Mouse (Mus musculus): ENCODE results near the gene Rad51. TPM values are rescaled to one million over a fixed set of nuclear protein-coding genes. Genes with fewer than 3 reads are reported as not detected.

Rad51 gene
- total RNA-seq, 2 experiments from 2014 or later = 0.68 to 0.71 TPM

GRCm38 (mm10) chr2:119163999-119164398, 51.4 kb downstream of the Rad51 start:
- no peak for DNase-seq (ENCODE audit: low spot score)

DNA sequence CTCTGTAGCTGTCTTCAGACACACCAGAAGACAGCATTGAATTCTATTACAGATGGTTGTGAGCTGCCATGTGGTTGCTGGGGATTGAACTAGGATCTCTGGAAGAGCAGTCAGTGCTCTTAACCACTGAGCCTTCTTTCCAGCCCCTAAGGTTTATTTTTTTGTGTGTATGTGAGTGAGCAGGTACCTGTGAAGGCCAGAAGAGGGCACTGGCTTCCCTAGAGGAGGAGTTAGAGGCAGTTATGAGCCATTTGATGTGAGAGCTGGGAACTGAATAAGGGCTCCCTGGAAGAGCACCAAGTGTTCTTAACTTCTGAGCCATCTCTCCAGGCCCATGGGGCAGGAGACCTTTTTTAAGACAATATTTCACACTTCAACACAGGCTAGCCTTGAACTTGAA, 52.8 kb downstream of the Rad51 start:
- DNase-seq (ENCODE audit: low spot score) = no peak

DNA sequence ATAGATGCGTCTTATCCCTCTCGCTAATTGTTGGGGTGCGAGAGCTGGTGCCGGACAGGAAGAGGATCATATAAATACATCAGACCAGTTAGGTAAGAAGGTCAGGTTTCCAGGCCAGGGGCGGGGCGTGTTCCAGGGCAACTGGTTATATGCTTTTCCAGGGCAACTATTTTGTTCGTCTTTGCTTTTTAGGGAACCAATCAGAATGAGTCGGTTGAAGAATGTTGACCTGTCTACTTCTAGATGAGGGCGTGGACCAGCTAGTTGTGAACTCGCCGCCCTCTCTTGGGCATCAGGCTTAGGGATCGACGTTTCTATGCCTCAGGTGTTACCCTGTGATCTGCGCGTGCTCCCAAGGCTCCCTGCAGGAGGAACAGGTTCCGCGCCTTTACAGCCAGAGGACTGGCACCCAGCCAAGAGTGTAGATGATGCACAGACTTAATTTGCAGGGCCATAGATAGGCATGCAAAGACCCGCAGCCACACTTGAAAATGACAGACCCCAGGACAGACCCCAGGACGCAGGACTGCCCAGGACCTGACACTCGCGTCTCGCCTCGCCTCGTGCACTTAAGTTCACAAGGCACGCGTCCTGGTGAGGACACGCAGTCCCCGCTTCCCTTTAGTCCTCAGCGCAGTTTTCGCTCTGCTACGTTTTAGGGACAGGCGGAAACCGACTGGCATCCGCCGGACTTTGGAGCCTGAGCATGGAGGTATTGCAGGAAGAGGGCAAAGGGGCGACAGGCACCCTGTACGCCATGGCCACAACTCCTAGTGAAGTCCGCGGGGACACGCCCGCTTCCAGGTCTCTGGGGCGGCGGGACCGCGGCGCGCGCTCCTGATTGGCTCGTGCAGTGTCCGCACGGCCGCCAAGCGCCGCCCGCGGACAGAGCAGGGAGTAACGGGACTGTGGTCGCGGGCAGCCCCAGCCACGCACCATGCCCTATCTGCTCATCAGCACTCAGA, 54.6 kb downstream of the Rad51 start, which contains the start of gene Gchfr:
Gene Gchfr, plus strand, starts transcription at position 873 of the 965 bp plus-strand sequence.
- peak; percentile 36 for DNase-seq (ENCODE audit: low spot score)

- DNase-seq (ENCODE audit: low spot score) = no peak
Measured at GRCm38 (mm10) chr2:119167866-119168256, 55.3 kb downstream of the Rad51 start.

GRCm38 (mm10) chr2:119170282-119170681, 57.7 kb downstream of the Rad51 start:
- DNase-seq (ENCODE audit: low spot score) = no peak

- no peak for DNase-seq (ENCODE audit: low spot score)
Measured at GRCm38 (mm10) chr2:119171574-119171973, 59.0 kb downstream of the Rad51 start.

- DNase-seq (ENCODE audit: low spot score) = no peak
Measured at GRCm38 (mm10) chr2:119172446-119172845, 59.9 kb downstream of the Rad51 start.

- no peak for DNase-seq (ENCODE audit: low spot score)
Measured at GRCm38 (mm10) chr2:119172862-119173576, 60.4 kb downstream of the Rad51 start.

GRCm38 (mm10) chr2:119173991-119174651, 61.5 kb downstream of the Rad51 start, which contains the start of gene Gm14137:
TSS of gene Gm14137 (plus strand) at chr2:119174509.
- no peak for DNase-seq (ENCODE audit: low spot score)

DNA sequence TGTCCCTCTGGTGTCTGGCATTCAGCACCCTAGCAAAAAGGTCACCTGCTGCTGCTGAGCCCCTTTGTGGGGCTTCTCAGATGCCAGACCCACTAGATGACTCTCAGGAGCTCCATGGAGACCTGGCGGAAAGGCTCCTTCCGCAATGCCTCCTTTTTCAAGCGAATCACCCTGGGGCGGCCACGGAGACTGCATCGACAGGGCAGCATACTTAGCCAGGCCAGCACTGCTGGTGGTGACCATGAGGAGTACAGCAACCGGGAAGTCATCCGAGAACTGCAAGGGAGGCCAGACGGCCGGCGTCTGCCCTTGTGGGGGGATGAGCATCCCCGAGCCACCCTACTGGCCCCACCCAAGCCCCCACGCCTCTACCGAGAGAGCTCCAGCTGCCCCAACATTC, 62.3 kb downstream of the Rad51 start:
- DNase-seq (ENCODE audit: low spot score) = no peak

GRCm38 (mm10) chr2:119175614-119176013, 63.0 kb downstream of the Rad51 start:
- DNase-seq (ENCODE audit: low spot score) = no peak

DNA sequence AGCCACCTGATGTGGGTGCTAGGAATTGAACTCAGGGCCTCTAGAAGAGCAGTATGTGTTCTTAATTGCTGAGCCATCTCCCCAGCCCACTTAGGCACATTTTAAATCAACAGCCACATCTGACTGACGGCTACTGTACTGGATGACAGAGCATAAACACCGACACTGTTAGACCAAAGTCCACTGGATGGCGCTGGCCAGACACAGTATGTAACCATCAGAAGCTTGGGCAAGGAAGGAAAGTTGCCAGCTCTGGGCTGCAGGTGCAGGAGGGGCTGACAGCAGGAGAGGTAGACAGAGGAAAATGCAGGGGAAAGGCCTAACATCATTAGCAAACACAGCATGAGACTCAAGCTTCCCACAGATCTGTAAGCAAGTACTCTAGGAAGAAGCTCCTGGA, 64.2 kb downstream of the Rad51 start:
- no peak for DNase-seq (ENCODE audit: low spot score)

- DNase-seq (ENCODE audit: low spot score) = no peak
Measured at GRCm38 (mm10) chr2:119177384-119177939, 64.9 kb downstream of the Rad51 start.

GRCm38 (mm10) chr2:119182914-119183313, 70.3 kb downstream of the Rad51 start:
- DNase-seq (ENCODE audit: low spot score) = no peak

- DNase-seq (ENCODE audit: low spot score) = peak; percentile 89
Measured at GRCm38 (mm10) chr2:119189029-119189710, 76.6 kb downstream of the Rad51 start.

GRCm38 (mm10) chr2:119190969-119191368, 78.4 kb downstream of the Rad51 start:
- DNase-seq (ENCODE audit: low spot score) = no peak

DNA sequence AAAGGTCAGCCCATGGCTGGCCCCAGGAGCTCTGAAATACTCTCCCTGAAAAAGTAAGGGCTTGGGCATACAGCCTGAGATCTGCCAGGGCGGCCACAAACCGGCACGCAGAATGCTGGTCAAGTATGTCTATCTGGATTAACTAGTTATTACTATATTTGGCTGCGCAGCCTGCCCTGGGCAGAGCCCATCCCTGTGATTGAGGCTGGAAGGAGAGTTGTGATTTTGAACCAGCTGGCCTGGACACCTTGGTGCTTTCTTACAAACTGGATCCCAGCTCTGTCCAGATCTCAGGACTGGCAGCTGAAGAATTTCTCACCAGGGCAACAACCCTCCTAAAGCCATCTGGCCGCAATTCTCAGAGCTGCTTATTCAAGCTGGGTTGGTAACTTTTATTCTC, 81.5 kb downstream of the Rad51 start:
- DNase-seq (ENCODE audit: low spot score) = peak; percentile 68

DNA sequence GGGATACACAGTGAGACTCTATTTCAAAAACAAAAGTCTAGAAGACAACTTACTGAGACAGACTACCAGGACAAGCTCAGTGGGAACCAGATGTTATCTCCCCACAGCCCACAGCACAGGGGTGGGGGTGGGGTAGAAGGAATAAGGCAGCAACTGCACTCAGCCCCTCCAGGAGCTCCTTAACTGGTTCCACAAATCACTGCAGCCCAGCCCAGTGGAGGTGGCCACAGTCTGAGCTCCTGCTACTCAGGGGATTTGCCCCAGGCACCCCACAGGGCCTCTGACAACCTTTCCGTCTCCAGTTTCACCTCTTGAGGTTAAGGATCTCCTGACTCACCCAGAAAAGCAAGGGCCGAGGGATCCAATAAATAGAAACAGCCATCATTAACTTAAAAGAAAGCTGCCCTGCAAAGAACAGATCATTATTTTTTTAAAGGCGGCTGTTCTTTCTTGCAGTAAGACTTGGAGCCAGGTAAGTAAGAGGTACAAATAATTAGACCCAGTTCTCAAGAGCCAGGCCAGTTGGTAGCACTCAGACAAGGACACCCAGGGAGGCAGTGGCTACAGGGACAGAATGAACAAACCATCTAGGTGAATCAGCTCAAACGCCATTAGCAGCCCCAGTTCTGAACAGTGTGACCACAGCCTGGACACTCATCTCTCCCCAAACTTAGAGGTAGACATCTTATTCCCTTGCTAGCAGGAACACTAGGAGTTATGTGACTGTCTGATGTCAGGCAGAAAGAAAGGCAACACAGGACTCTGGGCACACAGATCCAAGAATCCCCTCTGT, 83.9 kb downstream of the Rad51 start:
- no peak for DNase-seq (ENCODE audit: low spot score)
